Mouse (Mus musculus): ENCODE data around the gene Lpin3.

- TF ChIP-seq POLR2A (IDR thresholded peaks at IDR 0.05; ENCODE audit: low read depth, low read length) (no peak), CTCF (IDR thresholded peaks at IDR 0.05; ENCODE audit: extremely low read depth, insufficient read length, insufficient replicate concordance, low read depth, low read length) (no peak)
These were observed 44.7 kb downstream of the Lpin3 start for GRCm38 (mm10) chr2:160925203-160925602.

Data from small intestine, adult 2 months (tissue).